Mouse (Mus musculus): ENCODE data around the gene Tbc1d1.

DNA sequence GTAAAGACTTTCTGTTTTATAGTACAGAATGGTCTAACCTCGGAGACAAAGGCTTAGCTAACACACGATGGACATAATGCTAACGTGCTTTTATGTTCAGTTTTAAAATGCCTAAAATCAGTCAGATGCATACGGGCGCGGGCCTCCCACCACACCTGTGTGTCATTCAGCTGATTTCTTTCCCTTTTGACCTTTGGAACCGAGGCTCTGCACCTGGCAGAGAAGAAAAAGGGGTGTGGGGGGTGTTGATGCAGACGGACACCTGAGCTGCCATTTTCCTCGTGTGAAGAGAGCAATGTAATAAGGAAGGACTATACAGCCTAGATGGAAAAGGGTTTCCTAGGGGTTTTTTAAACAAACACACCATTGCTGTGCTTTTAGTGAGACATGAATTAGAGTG lies 76.8 kb downstream of the Tbc1d1 start:
- no peak for TF ChIP-seq CTCF (IDR thresholded peaks at IDR 0.05; ENCODE audit: low read depth)
- TF ChIP-seq EP300 (IDR thresholded peaks at IDR 0.05; ENCODE audit: low read depth), result no peak
